Mouse (Mus musculus): ENCODE measurements around the gene Acrbp.

Acrbp gene

GRCm38 (mm10) chr6:125067571-125067995 is 18.1 kb downstream of the Acrbp start, which contains the start of gene Lpar5:
TSS of gene Lpar5 (plus strand) at chr6:125067920.
- no peak for DNase-seq (ENCODE audit: extremely low read depth, insufficient read length, low spot score)

GRCm38 (mm10) chr6:125071170-125071895 is 21.8 kb downstream of the Acrbp start:
- no peak for DNase-seq (ENCODE audit: extremely low read depth, insufficient read length, low spot score)

GRCm38 (mm10) chr6:125071896-125072279 is 22.4 kb downstream of the Acrbp start:
- DNase-seq (ENCODE audit: extremely low read depth, insufficient read length, low spot score), result no peak

- no peak for DNase-seq (ENCODE audit: extremely low read depth, insufficient read length, low spot score)
Measured at GRCm38 (mm10) chr6:125073825-125074224, 24.3 kb downstream of the Acrbp start.

- DNase-seq (ENCODE audit: extremely low read depth, insufficient read length, low spot score), result no peak
Measured at GRCm38 (mm10) chr6:125081394-125081793, 31.9 kb downstream of the Acrbp start.

GRCm38 (mm10) chr6:125081797-125082560 is 32.5 kb downstream of the Acrbp start:
- DNase-seq (ENCODE audit: extremely low read depth, insufficient read length, low spot score), result peak; percentile 55

- no peak for DNase-seq (ENCODE audit: extremely low read depth, insufficient read length, low spot score)
Measured at GRCm38 (mm10) chr6:125082801-125083386, 33.4 kb downstream of the Acrbp start.

- DNase-seq (ENCODE audit: extremely low read depth, insufficient read length, low spot score), result peak; percentile 42
Measured at GRCm38 (mm10) chr6:125084424-125084823, 34.9 kb downstream of the Acrbp start.

GRCm38 (mm10) chr6:125087937-125088336 is 38.4 kb downstream of the Acrbp start:
- DNase-seq (ENCODE audit: extremely low read depth, insufficient read length, low spot score), result no peak

GRCm38 (mm10) chr6:125088561-125089321 is 39.3 kb downstream of the Acrbp start:
- DNase-seq (ENCODE audit: extremely low read depth, insufficient read length, low spot score), result peak; percentile 86

GRCm38 (mm10) chr6:125089521-125090321 is 40.2 kb downstream of the Acrbp start:
- DNase-seq (ENCODE audit: extremely low read depth, insufficient read length, low spot score), result peak; percentile 87

- no peak for DNase-seq (ENCODE audit: extremely low read depth, insufficient read length, low spot score)
Measured at GRCm38 (mm10) chr6:125090341-125091085, 41.0 kb downstream of the Acrbp start.

- DNase-seq (ENCODE audit: extremely low read depth, insufficient read length, low spot score), result no peak
Measured at GRCm38 (mm10) chr6:125092372-125092771, 42.9 kb downstream of the Acrbp start.

- no peak for DNase-seq (ENCODE audit: extremely low read depth, insufficient read length, low spot score)
Measured at GRCm38 (mm10) chr6:125094843-125095242, 45.4 kb downstream of the Acrbp start.

GRCm38 (mm10) chr6:125095391-125096278 is 46.1 kb downstream of the Acrbp start, which contains the start of gene Chd4:
TSS of gene Chd4 (plus strand) at chr6:125095981.
- peak; percentile 94 for DNase-seq (ENCODE audit: extremely low read depth, insufficient read length, low spot score)

GRCm38 (mm10) chr6:125096279-125096596 is 46.7 kb downstream of the Acrbp start:
- no peak for DNase-seq (ENCODE audit: extremely low read depth, insufficient read length, low spot score)

- DNase-seq (ENCODE audit: extremely low read depth, insufficient read length, low spot score), result peak; percentile 63
Measured at GRCm38 (mm10) chr6:125096597-125097345, 47.3 kb downstream of the Acrbp start.

- DNase-seq (ENCODE audit: extremely low read depth, insufficient read length, low spot score), result peak; percentile 51
Measured at GRCm38 (mm10) chr6:125097346-125097689, 47.8 kb downstream of the Acrbp start.

Data from 3134 (cell line).